Mouse (Mus musculus) B cell, adult 62 days (primary cell): Measurements from ENCODE around the gene Tmem242. TPM values are rescaled to one million over a fixed set of nuclear protein-coding genes. Genes with fewer than 3 reads are reported as not detected.

Experiments
- total RNA-seq: library from RNA; stranded (reverse); gene quantifications from 4 replicates; pipeline ENCODE4 v1.2.4, GENCODE M21; 2023

Tmem242 gene
- total RNA-seq: 36.4 to 43.5 TPM (median 40.3 TPM) in 4 replicates

GRCm38 (mm10) chr17:5440159-5440971, at the start of gene Tmem242:
Tmem242 (minus strand) TSS chr17:5440259.

GRCm38 (mm10) chr17:5418545-5418944, 21.5 kb downstream of the Tmem242 start, which contains the start of gene Ldhal6b:
Ldhal6b (minus strand) TSS chr17:5418767.

Other genes starting within 250 kb of the Tmem242 start
- 1.4 to 2.4 TPM (median 2.1 TPM) in 4 replicates for gene Ldhal6b, start 21.5 kb downstream of the Tmem242 start, total RNA-seq
- gene Zdhhc14, start 52.3 kb upstream of the Tmem242 start, total RNA-seq: 15.5 to 17.0 TPM (median 16.5 TPM) in 4 replicates